Mouse (Mus musculus): ENCODE data around the gene Kcmf1.
"Not testable (repeated sequence)": the region's sequence is repeated elsewhere in the genome, so short reads cannot be mapped to it uniquely, and the experiment has no call there.

The Kcmf1 gene

DNA sequence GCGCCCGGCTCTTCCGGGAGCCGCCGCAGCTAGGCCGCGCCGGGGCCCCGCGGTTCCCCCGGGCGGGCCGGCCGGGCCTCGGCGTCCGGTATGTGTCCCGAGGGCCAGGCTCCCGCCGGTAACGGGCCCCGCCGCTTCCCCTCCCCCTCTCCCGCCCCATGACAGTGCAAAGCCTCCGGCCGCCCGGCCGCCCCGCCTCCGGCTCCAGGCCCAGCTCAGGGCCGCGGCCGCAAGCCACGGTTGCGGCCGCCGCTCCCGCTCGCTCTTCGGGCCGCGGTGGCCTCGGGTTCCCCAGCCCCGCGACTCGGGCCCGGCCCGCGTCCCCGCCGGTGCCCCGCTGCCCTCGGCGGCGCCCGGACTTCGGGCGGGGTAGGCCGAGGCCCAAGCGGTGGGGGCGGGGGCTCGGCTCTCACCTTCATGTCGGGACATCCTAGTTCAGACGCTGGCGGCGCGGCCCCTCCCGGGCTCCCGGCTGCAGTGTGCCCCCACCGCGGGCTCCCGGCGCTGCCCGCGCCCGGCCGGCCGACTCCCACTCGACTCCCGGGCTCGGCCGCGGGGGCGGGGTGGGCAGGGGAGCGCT lies 488 bp downstream of the Kcmf1 start:
- peak; percentile 75 for DNase-seq (ENCODE audit: low read depth, low spot score)

DNA sequence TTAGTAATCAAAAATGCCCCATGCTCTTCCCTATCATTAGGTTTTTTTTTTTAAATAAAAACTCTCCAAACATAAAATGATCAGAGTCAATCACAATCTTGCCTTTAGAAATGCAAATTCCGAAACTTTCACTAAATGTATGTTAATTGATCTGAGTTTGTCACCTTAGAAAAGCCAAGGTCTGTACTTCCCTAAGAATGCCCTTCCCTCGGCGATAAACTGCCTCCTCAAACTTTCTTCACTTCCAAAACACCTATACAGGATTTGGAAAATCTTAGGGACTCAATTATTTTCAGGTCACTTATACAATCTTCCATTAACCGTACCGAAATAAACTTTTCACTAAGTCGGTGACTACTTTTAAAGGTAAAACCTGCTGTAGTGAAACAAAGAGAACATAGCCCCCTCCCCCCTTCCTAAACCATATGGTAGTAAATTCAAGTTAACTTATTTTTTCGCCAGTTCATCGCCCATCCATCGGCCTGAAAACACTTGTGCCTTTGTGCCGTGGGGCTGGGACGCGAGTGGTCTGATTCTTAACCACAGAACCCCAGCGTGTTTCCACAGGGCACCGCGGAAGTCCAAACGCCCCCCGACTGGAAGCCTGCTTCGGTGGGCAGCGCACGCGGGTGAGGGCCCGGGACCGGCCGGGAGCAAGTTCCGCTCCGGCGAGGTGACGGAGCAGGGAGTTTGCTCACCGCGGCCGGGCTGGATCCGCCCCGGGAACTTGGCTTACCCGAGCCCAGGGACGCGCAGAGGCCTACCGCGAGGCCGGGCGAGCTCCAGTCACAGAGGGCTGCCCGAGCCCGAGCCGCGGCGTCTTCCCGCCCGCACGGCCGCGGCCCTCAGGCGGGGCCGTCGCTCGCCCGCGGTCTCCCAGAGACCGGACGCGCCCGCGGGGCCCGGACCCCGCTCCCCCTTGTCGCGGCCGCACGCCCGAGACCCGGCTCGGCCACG lies 1.3 kb downstream of the Kcmf1 start:
- DNase-seq (ENCODE audit: low read depth, low spot score), result peak; percentile 78

DNA sequence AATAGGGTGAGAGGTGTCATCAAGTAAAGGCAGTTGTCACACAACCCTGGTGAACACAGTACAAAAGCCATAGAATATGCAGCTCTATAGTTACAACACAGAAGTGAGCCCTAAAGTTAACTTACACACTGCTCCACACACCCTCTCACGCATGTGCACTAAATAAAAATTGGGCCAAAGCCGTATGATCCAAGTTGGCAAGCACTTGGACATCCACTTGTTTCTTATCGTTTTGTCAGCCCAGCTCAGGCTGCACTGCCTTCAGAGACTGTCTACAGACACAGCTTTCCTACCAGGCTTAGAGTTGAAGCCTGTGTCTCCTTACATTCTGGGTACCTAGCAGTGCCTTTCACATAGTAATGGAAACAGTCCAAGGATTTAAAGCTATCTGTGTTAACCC lies 4.8 kb downstream of the Kcmf1 start:
- no peak for DNase-seq (ENCODE audit: low read depth, low spot score)

DNA sequence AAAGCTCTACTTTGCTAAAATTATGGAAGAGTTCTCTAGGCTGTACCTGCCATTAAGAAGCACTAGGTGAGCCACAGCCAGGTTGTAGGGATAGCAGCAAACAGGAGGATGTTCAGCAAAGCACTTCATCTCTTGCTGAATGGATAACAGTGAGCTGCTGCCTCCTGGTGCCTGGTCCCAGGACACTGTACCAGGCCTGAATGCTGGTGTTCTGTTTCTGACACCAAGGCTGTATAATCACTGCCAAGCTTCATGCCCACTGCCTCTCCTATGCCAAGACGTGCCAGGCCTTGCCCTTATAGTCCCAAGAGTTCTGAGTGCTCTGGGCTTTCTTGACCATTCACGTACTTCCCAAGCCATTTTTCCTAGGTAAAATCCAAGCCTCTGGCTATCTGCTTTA lies 8.5 kb downstream of the Kcmf1 start:
- no peak for DNase-seq (ENCODE audit: low read depth, low spot score)

DNA sequence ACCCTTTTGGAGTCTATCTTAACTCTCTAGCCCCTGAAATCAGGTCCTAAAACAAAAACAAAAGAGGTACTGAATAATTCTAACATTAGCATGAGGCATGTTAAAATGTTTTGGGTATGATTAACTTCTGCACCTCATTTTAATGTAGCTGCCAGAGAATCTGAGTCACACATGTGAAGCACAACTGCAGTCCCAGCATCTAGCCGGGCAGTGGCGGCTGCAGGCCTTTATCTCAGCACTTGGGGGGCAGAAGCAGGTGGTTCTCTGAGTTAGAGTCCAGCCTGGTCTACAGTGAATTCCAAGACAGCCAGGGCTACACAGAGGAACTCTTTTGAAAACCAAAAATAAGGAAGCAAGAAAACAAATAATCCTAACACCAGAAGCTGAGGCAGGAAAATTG lies 11.1 kb downstream of the Kcmf1 start:
- DNase-seq (ENCODE audit: low read depth, low spot score), result no peak

DNA sequence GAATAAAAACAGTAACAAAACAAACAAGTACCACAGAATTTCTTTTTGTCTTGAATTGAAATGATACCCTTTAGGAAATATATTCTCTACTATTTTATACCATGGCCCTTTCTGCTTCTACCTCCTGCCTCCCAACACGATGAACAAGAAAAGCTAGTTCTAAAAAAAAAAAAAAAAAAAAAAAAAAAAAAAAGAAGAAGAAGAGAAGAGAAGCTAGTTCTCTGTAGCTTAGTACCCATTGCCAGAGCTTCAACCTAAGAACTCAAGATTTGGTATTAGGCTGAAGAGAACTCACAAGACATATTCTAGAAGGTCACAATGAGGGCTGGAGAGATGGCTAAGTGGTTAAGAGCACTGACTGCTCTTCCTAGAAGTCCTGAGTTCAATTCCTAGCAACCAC lies 14.5 kb downstream of the Kcmf1 start:
- no peak for DNase-seq (ENCODE audit: low read depth, low spot score)

DNA sequence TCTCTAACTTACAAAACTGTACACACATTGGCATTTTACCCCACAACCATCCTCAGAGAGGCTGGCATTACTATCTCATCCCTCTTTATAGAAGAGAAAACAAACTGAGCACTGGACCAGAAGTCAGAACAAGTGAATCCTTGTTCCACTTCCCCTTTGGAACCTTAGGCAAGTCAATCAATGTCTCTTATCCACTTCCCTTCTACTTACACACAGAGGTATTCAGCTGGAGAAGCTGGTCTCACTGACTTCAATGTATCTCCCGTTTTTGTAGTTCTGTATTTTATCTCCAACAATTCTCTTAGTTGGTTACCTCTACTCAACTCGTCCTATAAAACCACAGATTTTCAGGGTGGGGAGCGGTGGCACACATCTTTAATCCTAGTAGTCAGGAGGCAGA lies 15.0 kb downstream of the Kcmf1 start:
- DNase-seq (ENCODE audit: low read depth, low spot score), result no peak

DNA sequence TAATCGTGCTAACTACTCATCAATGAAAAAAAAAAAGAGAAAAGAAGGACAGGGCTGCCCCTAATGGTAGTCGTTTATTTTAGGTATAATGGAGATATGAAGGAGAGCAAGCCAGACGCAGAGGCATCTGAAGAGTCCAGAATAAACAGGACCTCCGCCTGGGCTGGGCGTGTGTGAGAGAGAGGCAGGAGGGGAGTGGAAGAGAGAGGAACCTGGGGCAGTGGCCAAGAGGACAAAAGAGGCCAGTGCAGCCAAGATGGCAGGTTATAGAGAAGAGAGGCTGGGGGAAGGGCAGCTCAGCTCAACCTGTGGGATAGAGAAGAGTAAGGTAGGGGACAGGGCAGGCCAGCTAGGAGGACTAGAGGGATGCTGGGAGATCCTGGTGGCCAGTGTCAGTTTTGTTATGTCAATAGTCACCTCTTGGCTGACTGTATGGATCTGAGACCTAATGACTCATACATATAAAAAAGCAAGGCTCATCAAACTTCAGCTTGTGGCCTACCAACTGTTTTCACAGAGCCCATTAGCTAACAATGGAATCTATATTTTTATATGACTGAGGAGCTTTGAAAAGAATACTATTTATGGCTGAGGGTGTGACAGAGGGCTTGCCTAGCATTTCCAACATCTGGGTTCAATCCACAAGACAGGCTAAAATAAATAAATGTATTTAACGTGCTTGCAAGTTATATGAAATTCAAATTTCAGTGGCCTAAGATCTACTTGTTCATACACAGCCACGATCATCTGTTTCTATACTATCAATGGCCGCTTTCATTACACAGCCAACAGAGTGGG lies 16.9 kb downstream of the Kcmf1 start:
- no peak for DNase-seq (ENCODE audit: low read depth, low spot score)

DNA sequence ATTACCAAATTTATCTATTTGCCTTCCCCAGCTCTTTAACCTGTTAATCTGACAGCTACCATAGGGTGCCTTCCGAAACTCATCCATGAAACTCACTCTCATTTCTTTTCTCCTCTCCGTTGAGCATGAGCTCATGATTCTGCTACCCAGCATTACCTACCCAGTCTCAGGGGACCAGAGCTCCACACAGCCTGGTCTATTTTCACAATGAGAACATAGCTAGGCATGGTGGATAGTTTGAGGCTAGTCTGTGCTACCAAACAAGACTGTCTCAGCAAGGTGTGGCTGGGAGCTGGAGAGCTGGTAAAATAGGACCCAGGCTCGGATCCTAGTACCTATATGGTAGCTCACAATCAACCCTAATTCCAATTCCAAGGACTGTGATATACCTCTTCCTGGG lies 17.6 kb downstream of the Kcmf1 start:
- no peak for DNase-seq (ENCODE audit: low read depth, low spot score)

DNA sequence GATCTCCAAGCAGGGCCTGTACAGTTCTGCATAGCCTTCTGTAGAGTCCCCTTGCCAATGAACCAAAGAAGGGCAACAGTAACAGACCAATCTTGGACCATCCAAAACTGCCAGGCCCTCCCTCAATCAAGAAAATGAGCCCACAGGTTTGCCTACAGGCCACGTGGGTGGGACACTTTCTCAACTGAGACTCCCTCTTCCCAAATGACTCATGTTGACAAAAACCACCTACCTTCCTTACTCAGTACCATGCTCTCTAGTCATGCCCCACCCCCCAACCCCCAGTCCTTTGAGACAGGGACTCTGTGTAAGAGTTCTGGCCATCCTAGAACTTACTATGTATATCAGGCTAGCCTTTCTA lies 18.2 kb downstream of the Kcmf1 start:
- peak; percentile 20 for DNase-seq (ENCODE audit: low read depth, low spot score)

DNA sequence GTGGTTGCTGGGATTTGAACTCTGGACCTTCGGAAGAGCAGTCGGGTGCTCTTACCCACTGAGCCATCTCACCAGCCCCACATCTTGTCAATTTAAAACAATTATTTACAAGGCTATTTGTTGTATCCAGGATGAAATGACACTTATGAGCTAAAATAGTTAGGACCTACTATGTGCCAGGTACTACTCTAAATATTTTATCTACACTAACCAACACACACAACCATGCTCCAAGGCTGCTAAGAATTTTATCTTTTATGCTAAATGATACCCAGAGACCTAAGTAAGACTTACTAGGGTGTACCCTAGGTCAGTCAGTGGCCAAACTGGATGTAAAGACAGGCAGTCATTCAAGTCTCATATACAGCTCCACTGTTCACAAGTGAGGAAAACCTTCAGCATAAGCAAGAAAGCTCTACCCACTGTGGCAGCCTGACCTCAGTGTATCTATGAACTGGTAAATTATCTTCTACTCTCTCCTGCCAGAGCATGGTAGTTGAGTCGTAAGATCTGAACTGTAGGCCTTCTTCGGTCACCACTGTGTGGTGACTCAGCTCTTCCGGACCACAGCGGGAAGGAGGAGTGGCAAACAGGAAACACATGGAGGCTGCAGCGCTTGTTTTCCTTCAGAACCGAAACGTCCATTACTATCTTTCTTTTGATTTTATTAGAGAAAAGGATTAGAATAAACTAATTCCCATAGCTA lies 18.7 kb downstream of the Kcmf1 start:
- DNase-seq (ENCODE audit: low read depth, low spot score), result peak; percentile 62

DNA sequence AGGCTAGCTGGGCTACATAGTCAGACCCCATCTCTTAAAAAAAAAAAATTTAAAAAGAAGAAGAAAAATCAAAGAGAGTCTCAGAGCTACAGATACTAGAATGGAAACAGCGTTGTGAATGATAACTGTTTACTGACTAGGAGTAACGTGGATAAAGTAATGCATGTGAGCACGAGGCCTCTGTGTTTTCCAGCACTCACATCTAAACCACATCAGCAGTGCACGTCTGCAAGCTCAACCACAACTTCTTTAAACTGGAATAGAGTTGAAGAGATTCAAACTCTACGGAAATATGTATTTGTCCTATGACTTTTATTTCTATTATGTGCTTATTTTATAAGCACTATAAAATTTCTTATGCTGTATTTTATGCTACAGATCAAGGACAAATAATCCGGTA lies 23.1 kb downstream of the Kcmf1 start:
- DNase-seq (ENCODE audit: low read depth, low spot score), result no peak

DNA sequence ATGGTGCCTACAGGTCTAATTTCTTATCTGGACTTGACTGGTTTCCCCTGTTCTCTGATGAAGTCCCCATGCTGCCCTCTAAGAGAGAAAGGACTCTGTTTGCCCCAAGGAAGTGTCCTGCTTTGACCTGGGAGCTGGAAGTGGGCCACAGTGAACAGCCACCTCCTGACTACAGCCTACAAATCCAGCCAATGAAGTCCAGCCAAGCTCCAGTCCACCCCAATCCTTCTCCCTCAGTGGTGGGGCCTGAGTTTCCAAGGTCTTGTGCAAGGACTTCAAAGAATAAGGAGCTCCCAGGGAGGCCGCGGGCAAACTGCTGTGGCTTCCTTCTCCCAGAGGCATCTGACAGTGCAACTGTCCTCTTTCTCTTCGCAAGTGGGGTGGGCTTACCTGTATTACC lies 26.4 kb downstream of the Kcmf1 start:
- no peak for DNase-seq (ENCODE audit: low read depth, low spot score)

DNA sequence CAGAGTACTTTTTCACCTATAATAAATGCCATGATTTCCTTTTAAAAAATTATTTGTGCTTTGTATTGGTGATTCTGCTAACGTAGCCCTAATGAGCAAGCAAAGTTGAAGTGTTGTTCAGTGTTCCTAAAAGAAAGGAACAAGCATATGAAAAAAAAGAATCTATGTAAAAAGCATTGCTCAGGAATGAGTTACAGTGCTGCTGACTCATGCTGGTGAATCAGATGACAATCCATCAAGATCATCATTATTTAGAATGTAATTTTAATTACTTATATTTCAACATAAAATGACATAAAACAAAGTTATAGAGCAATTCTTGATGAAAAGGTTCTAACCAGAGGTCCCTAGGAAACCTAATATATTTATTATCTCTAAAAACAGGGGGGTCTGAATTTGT lies 27.5 kb downstream of the Kcmf1 start:
- no peak for DNase-seq (ENCODE audit: low read depth, low spot score)

DNA sequence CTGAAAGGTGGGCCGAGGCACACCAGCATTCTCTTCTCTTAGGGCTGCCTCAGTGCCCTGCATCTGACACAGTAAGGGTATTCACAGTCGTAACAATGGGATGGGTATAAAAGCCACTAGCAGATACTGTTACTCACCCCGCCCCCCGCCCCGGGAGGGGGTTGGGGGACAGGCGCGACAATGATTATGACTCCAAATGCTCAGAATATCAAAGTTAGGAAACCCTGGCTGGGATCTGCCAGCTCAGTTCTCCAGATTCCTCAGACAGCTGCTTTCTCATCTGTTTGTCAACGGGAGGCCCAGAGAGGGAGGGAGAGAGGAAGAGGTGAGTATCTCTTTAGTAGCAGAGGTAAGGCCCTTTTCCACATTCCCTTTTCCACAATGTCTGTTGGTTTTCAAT lies 30.2 kb downstream of the Kcmf1 start:
- DNase-seq (ENCODE audit: low read depth, low spot score), result no peak

DNA sequence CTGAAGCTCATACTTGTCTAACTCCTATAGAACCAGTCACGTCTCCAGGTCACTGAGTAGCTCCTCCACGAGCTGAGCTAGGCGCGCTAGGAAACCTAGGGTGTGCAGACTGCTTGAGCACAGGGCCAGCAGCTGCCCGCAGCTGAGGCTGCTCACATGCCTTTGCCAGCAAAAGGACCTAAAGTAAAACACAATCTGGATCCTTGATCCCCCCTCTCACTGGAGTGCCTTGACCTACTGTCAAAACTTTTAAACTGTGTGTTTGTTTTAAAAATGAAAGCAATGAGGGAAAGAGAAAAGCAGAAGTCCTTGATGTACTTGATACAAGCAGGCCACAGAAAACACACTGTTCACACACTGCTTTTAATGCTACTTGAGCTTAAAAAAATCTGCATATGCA lies 31.1 kb downstream of the Kcmf1 start:
- DNase-seq (ENCODE audit: low read depth, low spot score), result no peak

DNA sequence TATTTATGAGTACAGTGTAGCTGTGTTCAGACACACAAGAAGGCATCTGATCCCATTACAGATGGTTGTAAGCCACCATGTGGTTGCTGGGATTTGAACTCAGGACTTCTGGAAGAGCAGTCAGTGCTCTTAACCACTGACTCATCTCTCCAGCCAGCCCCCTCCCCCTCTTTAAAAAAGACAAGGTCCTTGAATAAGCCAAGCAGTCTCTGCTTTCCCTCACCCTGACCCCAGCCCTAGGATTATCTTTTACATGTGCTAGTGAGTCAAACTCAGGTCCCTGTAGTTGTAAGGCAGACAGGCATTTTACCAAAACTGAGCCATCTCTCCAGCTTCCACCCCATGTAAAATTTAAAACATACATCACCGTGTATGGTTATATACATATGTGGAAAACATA lies 32.0 kb downstream of the Kcmf1 start:
- no peak for DNase-seq (ENCODE audit: low read depth, low spot score)

DNA sequence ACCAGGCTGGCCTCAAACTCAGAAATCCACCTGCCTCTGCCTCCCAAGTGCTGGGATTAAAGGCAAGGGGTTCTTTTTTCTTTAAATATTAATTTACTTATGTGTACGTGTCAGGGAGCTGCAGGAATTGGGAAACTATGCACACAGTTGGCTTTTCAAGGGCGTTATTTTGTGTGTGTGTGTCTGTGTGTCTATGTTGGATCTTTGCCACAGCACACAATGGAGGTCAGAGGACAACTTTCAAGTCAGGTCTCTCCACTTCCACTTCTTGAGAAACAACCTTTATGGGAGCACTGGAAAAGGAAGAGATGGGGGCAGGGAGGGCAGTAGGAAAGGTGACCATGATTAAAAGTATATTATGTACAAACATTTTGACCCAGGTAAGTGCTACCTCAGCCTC lies 33.5 kb downstream of the Kcmf1 start:
- no peak for DNase-seq (ENCODE audit: low read depth, low spot score)

DNA sequence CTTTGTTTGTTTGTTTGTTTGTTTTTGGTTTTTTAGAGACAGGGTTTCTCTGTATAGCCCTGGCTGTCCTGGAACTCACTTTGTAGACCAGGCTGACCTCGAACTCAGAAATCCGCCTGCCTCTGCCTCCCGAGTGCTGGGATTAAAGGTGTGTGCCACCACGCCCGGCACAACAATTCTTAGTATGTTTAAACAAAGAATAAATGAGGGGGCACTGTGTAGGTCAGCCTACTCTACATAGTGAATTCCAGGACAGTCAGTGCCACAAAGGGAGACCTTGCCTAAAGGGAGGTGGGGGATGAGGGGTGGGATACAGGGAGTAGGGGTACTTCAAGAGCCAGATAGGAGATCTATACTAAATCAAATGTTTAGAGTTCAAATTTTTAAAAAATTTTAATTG lies 37.1 kb downstream of the Kcmf1 start:
- DNase-seq (ENCODE audit: low read depth, low spot score), result not testable (repeated sequence)

DNA sequence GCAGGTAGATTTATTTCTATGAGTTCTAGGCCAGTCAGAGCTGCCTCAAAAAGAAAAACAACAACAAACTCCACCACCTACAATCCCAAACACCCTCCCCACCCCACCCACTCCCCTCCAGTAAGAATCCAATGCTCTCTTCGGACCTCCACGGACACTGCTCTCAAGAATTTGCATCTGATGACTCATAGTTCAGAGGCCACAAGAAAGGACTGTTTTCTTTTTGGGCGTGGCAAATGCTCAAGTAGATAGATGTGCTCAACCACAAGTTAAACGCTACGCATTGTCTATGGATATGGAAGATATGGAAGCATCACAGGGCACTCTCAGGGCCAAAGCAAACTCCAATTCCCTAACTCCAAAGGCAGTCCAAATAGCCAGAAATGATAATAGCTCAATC lies 45.5 kb downstream of the Kcmf1 start:
- no peak for DNase-seq (ENCODE audit: low read depth, low spot score)

DNA sequence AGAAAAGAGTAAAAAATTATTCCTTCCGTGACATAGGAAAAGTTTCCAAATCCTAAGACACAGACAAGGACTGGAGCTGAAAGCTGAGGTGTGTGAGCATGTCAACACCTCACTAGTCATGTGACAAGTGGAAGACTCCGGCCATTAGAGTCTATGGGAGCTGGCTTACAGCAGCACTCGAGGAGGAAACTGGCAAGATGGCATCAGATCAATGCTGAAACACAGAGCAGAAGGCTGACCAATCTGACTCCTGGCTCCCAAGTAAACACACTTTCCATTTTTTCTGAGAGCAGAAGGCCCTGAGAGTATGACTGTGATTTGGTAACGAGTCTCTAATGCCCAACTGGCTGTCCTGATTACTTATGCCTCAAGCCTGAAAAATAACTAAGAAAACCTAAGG lies 47.6 kb downstream of the Kcmf1 start:
- no peak for DNase-seq (ENCODE audit: low read depth, low spot score)

DNA sequence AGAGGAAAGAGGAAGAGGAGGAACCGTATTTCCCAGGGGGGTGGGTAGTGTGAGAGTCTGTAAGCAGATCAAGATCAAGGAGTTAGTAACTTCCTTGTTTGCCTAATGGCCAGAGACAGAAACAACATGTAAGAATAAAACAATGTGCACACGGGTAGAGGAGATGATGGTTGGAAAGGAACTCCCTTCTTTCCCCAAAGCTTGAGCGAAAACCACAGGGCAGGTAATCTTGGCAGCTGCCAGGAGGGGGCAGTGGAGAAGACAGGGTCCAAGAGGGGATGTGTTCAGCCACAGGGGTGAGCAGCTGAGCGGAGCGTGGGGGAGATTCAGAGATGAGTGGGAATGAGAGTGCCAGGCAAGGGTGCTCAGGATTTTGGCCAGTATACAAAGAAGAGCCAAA lies 48.1 kb downstream of the Kcmf1 start:
- DNase-seq (ENCODE audit: low read depth, low spot score), result peak; percentile 62

All from CD4-positive, CD25-positive, alpha-beta regulatory T cell, adult 2 months (primary cell).